Mouse (Mus musculus) naive thymus-derived CD4-positive, alpha-beta T cell, adult 2 months (primary cell): ENCODE results near the gene Cd300lb.

Experiments used
- DNase-seq: peaks from one replicate; pipeline ENCODE4 v3.0.0-alpha.2; 2011; ENCODE audit warnings: low read depth

Gene Cd300lb

GRCm38 (mm10) chr11:114883251-114883789 lies 50.9 kb downstream of the Cd300lb start:
- peak; percentile 56 for DNase-seq

GRCm38 (mm10) chr11:114880589-114880988 lies 53.6 kb downstream of the Cd300lb start:
- peak; percentile 68 for DNase-seq

- no peak for DNase-seq
Measured at GRCm38 (mm10) chr11:114880185-114880584, 54.0 kb downstream of the Cd300lb start.

GRCm38 (mm10) chr11:114879666-114880065 lies 54.5 kb downstream of the Cd300lb start:
- DNase-seq: no peak

- peak; percentile 77 for DNase-seq
Measured at GRCm38 (mm10) chr11:114877145-114877544, 57.0 kb downstream of the Cd300lb start.

- peak; percentile 54 for DNase-seq
Measured at GRCm38 (mm10) chr11:114876621-114877020, 57.6 kb downstream of the Cd300lb start.

GRCm38 (mm10) chr11:114876176-114876575 lies 58.0 kb downstream of the Cd300lb start:
- DNase-seq: peak; percentile 84

- DNase-seq: peak; percentile 52
Measured at GRCm38 (mm10) chr11:114875301-114875801, 58.8 kb downstream of the Cd300lb start.

GRCm38 (mm10) chr11:114874226-114875145 lies 59.7 kb downstream of the Cd300lb start:
- DNase-seq: no peak

GRCm38 (mm10) chr11:114873022-114873817 lies 61.0 kb downstream of the Cd300lb start:
- peak; percentile 75 for DNase-seq
